Mouse (Mus musculus) splenic B cell, adult 2 months (primary cell): ENCODE measurements around the gene Repin1.
A peak's percentile ranks its signal among the peaks of the same experiment; 100 is the strongest.

Experiments
- DNase-seq: peaks from one replicate; pipeline ENCODE4 v3.0.0-alpha.2; 2011; ENCODE audit warnings: low read depth, low spot score
- H3K27me3 ChIP-seq: 2 replicates; pipeline ENCODE4 v1.6.1; 2012; ENCODE audit warnings: mild to moderate bottlenecking, low read length, moderate library complexity, mixed read lengths; ENCODE audit not compliant: control insufficient read depth, poor library complexity, insufficient read depth, severe bottlenecking
- H3K36me3 ChIP-seq: 2 replicates; pipeline ENCODE4 v1.6.1; 2012; ENCODE audit warnings: mild to moderate bottlenecking, low read length, moderate library complexity, mixed read lengths; ENCODE audit not compliant: control insufficient read depth, poor library complexity, insufficient read depth, severe bottlenecking

The Repin1 gene

GRCm38 (mm10) chr6:48593158-48594042 lies at the start of gene Repin1, which contains the start of gene Gm44965:
Gene Repin1 (plus strand): TSS chr6:48593883.
Gene Gm44965 (plus strand): TSS chr6:48593941.
- DNase-seq, result peak; percentile 74
- no peaks in the 10 kb centered on the region for H3K27me3 ChIP-seq
- H3K36me3 ChIP-seq, result no peaks in the 10 kb centered on the region

GRCm38 (mm10) chr6:48545251-48545650 lies 48.4 kb upstream of the Repin1 start:
- H3K27me3 ChIP-seq, result no peaks in the 10 kb centered on the region
- DNase-seq, result no peak
- H3K36me3 ChIP-seq, result no peaks in the 10 kb centered on the region

- no peaks in the 10 kb centered on the region for H3K36me3 ChIP-seq
- DNase-seq, result peak; percentile 62
- no peaks in the 10 kb centered on the region for H3K27me3 ChIP-seq
These were observed 47.4 kb upstream of the Repin1 start for GRCm38 (mm10) chr6:48546271-48546670.

GRCm38 (mm10) chr6:48546858-48547257 lies 46.8 kb upstream of the Repin1 start:
- no peaks in the 10 kb centered on the region for H3K36me3 ChIP-seq
- DNase-seq, result no peak
- no peaks in the 10 kb centered on the region for H3K27me3 ChIP-seq

GRCm38 (mm10) chr6:48548314-48548713 lies 45.4 kb upstream of the Repin1 start:
- DNase-seq, result no peak
- no peaks in the 10 kb centered on the region for H3K36me3 ChIP-seq
- no peaks in the 10 kb centered on the region for H3K27me3 ChIP-seq

- no peaks in the 10 kb centered on the region for H3K36me3 ChIP-seq
- DNase-seq, result peak; percentile 59
- H3K27me3 ChIP-seq, result no peaks in the 10 kb centered on the region
These were observed 40.8 kb upstream of the Repin1 start for GRCm38 (mm10) chr6:48552918-48553317.

DNA sequence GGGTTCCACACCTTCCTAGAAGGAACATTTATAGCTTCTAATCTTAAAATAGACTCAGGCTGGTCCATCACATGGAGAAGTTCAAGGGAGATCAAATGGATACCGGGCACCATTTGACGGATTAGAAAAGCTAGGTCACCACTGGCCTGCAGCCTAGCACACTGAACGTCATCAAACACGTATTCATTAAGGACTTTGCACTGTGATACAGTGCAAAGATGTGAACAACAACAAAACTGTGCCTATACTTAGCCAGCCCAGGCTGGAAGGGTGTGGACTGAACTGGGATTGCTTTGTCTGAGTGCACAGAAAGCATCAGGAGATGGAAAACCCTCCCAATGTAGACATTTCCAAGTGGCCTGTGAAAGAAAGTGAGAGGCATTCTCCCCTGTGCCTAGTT lies 39.9 kb upstream of the Repin1 start:
- Histone ChIP-seq H3K27me3 (no peaks in the 10 kb centered on the region), H3K36me3 (no peaks in the 10 kb centered on the region; the same call in 1 of the 2 replicates)
- DNase-seq, result no peak

- peak; percentile 95 for DNase-seq
- H3K36me3 ChIP-seq, result no peaks in the 10 kb centered on the region; the same call in 1 of the 2 replicates
- no peaks in the 10 kb centered on the region for H3K27me3 ChIP-seq
These were observed 39.2 kb upstream of the Repin1 start, which contains the start of gene Lrrc61 for GRCm38 (mm10) chr6:48554280-48555103. Gene Lrrc61 (plus strand): TSS chr6:48554796.

DNA sequence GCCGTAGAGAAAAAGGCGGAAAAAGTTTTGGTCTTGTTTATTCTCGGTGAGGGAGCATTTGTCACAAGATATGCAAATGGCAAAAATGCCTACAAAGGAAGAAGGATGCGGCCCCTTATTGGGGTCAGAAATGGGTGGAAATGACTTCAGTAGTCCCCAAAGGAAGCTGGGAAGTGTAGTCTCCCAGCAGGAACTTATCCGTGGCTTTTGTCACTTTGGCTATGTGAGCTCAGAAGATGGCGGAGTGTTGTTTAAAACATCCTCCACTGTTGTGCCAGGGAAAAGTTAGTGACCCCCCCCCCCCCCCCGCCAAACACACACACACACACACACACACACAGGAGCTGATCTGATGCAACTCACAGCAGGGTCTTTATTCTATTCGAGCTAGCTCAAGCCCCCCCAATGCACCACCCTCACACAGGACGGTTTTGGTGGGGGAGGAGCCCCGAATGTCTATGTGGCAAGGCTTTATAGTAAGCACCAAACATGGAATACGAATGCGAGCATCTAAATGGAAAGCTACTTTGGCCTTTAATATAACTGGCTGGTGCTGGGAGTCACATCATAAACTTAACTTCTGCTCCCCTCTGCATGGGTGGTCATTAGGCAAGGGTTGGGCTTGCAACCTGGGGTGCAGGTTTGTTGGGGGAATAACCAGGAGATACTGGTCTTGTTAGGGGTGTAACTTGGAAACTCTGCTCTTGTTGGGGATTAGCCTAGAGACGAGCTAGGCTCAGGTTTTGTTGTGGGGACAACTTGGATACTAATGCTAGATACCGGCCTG lies 38.4 kb upstream of the Repin1 start:
- Histone ChIP-seq H3K36me3 (no peaks in the 10 kb centered on the region; the same call in 1 of the 2 replicates), H3K27me3 (no peaks in the 10 kb centered on the region)
- DNase-seq, result no peak

- DNase-seq, result no peak
- Histone ChIP-seq H3K27me3 (no peaks in the 10 kb centered on the region), H3K36me3 (no peaks in the 10 kb centered on the region; the same call in 1 of the 2 replicates)
These were observed 37.7 kb upstream of the Repin1 start for GRCm38 (mm10) chr6:48555956-48556355.

- H3K36me3 ChIP-seq, result peaks cover 4% of the 10 kb centered on the region; the same call in 1 of the 2 replicates
- H3K27me3 ChIP-seq, result no peaks in the 10 kb centered on the region
- no peak for DNase-seq
These were observed 27.9 kb upstream of the Repin1 start for GRCm38 (mm10) chr6:48565693-48566310.

DNA sequence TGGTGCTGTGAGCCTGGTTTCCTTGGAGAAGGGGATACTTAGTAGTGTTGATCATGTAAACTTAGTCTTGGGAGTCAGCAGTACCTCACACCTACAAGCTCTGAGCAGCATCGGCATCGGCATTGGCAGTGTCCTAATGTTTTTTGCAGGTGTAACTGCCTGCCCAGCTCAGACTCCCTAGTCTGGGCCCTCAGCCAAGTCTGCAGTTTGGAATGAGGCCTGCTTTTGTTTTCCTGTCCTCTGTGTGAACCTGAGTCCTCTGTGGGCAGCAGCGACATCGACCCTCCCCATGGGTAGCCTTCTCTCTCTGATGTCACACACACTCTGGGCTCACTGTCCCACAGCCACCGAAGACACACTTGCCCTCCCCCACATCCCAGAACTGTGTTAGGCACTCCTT lies 27.4 kb upstream of the Repin1 start:
- DNase-seq, result no peak
- no peaks in the 10 kb centered on the region for H3K27me3 ChIP-seq
- peaks cover 4% of the 10 kb centered on the region; the same call in 1 of the 2 replicates for H3K36me3 ChIP-seq

- H3K36me3 ChIP-seq, result peaks cover 4% of the 10 kb centered on the region; the same call in 1 of the 2 replicates
- no peak for DNase-seq
These were observed 25.4 kb upstream of the Repin1 start for GRCm38 (mm10) chr6:48568036-48568984.

More at GRCm38 (mm10) chr6:48568036-48568984, 25.4 kb upstream of the Repin1 start:
- no peaks in the 10 kb centered on the region for H3K27me3 ChIP-seq
